Mouse (Mus musculus): ENCODE data around the gene Glipr1.

The Glipr1 gene

DNA sequence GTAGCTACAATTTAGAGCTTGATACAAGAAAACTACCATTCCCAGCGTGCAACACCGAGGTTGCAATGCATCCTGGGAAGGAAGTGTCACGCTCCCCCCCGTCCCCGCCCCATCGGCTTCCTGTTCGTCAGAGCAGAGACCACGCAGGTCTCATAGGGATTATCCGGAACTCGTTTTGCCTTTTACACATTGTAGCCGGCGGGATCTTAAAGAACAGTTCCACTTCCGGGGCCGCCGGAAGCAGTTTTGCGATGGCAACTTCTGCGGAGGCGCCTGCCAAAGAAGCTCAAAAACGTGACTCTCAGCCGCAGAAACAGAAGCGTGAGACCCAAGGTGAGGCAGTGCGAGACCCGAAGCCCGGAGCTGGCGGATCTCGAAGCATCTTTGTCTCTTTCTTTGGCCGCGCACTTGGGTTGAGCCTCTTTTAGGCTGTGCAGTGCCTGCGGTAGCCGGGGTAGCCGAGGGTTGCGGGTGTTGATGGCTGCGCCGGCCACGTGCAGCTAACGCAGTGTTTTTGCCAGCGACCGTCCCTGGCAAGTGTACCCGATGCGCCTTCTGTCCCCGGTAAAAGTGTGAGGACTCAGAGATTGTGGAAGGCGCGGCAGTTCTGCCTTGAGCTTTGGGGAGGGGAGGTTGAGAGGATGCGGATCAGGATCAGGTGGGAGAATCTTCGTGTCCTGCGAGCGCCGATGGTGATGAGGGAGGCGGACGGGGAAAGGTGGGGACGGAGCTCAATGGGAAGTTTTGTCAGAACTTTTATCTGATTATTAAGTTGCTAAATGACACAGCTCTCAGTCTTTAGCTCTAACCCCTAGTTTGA, 29.7 kb downstream of the Glipr1 start, which contains the start of gene Krr1:
TSS of gene Krr1 (plus strand) at position 123 of the 820 bp plus-strand sequence.
- CTCF ChIA-PET: interaction anchor here in 2 of 4 experiments (0.6 to 2.1 kb wide), 6 partner anchors 470 to 1212 kb away, joined by 3 to 8 read pairs (median 6); partner anchors contain the start of gene Bbs10 (in 1 of the 2)
- POLR2A ChIA-PET: interaction anchor here (0.5 to 2.9 kb wide), 56 partner anchors 8 to 1974 kb away, joined by 3 to 41 read pairs (median 4); partner anchors contain the start of genes Bbs10 (in 3 of the 4), Phlda1 (in 2 of the 4), Nap1l1 (in 1 of the 4) and Osbpl8 (in 1 of the 4)

DNA sequence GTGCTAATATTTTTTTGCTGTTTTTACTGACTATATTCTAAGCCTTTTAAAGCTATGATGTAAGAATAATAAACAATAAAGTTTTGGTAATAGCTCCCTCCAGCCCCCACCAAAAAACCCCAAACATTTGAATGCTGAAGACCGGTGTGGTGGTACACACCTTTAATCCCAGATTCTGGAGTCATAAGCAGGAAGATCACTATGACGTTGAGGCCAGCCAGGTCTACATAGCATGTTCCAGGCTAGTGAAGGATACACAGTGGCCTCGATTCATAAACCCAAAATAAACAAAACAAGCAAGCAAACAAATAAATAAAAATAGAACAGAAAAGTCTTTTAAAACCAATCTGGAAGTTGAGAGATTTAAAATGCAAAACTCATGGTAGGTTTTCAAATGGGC, 30.5 kb downstream of the Glipr1 start:
- ChIA-PET POLR2A (interaction anchor here in 3 of 4 experiments (0.6 to 2.9 kb wide), 40 partner anchors 9 to 961 kb away, joined by 3 to 41 read pairs (median 4); partner anchors contain the start of genes Bbs10 (in 3 of the 3), Phlda1 (in 2 of the 3), Nap1l1 (in 1 of the 3) and Osbpl8 (in 1 of the 3)), CTCF (interaction anchor here in 2 of 4 experiments (0.6 to 2.1 kb wide), 5 partner anchors 469 to 1212 kb away, joined by 3 to 7 read pairs (median 5); no protein-coding TSS in a partner anchor)

DNA sequence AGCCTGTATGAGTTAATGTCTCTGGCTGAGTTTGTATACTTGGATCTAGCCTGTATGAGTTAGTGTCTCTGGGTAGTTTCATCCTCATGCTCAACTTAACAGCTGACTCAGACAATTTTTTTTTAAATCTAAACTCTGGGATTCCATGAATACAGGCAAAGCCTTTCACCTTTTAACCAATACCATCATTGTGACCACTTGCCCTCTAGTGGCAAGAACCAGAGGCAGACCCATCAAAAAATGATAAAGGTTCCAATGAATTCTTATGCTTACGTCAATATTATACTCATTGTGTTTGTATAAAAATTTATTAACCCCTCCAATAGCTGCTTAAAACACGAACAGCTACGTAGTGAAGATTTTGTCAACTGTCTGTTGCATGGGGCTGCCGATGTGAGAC, 36.0 kb downstream of the Glipr1 start:
- POLR2A ChIA-PET: no interaction called here
- CTCF ChIA-PET: no interaction called here

DNA sequence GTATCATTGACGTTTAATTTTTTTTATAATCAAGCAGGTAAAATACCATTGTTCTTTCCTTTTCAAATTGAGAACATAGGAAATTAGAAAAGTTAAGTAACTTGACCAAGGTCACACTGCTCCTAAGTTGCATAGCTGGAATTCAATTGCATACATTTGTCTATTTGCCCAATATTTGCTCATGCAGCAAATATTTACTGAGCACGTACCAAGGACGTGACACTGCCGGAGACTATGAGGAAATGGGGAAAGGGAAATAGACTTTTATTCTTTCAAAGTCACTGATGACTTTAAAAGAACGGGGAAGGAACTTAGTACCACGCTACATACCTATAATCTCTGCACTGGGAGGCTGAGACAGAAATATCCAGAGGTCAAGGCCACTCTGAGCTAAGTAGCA, 42.0 kb downstream of the Glipr1 start:
- ChIA-PET POLR2A (interaction anchor here in 1 of 4 experiments (2.8 kb wide), 1 partner anchor 12 kb away, joined by 9 read pairs; the partner anchor contains the start of gene Krr1), CTCF (interaction anchor here in 1 of 4 experiments (1.2 kb wide), 1 partner anchor 12 kb away, joined by 3 read pairs; no protein-coding TSS in a partner anchor)

DNA sequence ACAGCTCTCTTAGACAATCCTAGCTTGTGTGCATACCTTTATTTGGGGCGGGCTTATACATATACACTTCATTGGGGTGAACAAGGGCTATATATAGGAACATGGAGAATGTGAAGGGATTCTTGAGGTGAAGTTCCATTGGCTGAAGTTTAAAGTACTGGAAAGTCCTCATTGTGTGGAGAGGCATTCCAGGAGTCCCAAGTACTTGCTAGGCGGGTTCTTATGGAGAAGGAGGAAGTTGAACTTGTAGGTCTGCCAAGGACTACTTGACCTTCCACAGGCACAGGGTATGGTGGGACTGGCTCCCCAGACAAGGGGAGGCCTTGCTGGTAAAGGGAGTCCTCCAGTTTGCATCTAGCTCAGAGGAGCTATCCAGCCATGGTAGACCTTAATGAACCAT, 43.1 kb downstream of the Glipr1 start:
- ChIA-PET CTCF (interaction anchor here in 2 of 4 experiments (0.7 to 1.2 kb wide), 2 partner anchors 11 to 1227 kb away, joined by 3 read pairs; no protein-coding TSS in a partner anchor), POLR2A (no interaction called here)

DNA sequence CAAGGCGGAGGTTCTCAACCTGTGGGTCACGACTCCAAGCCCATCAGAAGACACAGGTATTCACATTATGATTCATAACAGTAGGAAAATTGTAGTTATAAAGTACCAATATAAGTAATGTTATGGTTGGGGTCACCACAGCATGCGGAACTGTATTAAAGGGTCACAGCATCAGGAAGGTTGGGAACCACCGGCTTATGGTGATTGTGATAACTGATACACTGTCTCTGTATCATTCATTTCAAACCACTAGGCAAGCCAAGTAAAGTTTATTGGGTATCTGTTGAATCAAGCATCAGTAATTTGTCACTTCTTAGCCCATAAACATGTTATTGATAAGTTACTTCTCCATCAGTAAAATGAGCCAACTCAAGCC, 44.4 kb downstream of the Glipr1 start:
- POLR2A ChIA-PET: interaction anchor here in 1 of 4 experiments (0.5 kb wide), 1 partner anchor 287 kb away, joined by 5 read pairs; no protein-coding TSS in a partner anchor

DNA sequence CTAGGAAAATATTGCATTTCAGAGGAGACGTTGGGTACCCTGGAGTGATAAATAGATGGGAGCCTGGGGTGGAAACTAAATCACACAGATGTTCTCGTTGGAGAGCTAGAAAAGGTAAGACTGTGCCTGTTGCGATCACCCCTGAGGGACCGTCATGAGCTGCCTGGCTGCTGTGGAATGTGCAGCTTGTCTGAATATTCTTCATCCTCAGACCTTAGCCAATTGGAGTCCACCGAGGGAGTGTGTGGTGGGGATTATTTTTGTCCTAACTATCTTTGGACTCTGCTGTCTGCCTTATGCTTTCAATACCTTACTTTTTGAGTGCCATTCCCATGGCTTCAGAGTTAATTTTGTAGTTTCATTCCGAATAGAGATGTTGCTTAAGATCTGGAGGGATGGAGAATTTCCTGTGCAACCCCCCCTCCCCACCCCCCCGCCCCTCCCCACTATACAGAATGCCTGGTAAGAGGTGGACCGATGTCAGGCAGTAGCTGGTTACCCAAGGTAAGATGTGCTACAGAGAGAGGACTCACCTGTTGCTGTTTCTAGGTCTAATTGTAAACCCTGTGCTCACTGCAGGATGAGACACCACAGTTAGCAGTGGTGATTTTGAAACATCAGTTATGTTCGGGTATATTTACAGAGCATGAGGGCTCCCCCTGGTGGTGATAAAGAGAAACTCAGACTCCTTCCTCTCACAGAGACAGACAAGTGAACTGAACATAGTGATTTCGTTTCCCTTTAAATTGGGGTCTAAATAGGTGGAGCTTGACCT, 45.0 kb downstream of the Glipr1 start:
- ChIA-PET POLR2A (interaction anchor here in 3 of 4 experiments (0.5 to 1.7 kb wide), 3 partner anchors 15 to 286 kb away, joined by 5 to 7 read pairs (median 5); partner anchors contain the start of gene Krr1 (in 1 of the 3)), CTCF (interaction anchor here (0.6 to 1.6 kb wide), 8 partner anchors 78 to 731 kb away, joined by 3 to 6 read pairs (median 4); no protein-coding TSS in a partner anchor)

More for the DNA sequence above, 44.4 kb downstream of the Glipr1 start:
- CTCF ChIA-PET: interaction anchor here in 3 of 4 experiments (0.6 to 1.6 kb wide), 5 partner anchors 77 to 731 kb away, joined by 3 to 6 read pairs (median 3); no protein-coding TSS in a partner anchor

DNA sequence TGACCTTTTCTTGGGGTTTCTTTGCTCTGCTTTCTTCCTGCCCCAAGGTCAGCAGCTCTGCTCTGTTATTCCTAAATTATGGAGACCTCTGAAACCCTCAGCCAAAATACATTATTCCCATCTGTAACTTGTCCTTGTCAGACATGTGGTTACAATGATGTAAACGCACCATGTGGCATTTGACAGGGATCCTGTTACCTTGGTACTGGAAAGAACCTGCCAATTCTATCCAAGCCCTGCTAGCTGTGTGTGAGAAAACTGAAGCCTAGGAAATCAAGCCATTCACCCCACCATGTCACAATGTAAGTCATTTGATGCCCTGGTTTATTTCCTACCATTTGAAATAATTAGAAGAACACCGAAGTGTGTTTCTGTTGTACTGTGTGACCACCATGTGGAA, 46.6 kb downstream of the Glipr1 start:
- POLR2A ChIA-PET: interaction anchor here in 3 of 4 experiments (0.5 to 1.7 kb wide), 5 partner anchors 16 to 358 kb away, joined by 3 to 7 read pairs (median 5); partner anchors contain the start of gene Krr1 (in 2 of the 3)
- CTCF ChIA-PET: interaction anchor here in 1 of 4 experiments (0.6 kb wide), 1 partner anchor 377 kb away, joined by 8 read pairs; no protein-coding TSS in a partner anchor

DNA sequence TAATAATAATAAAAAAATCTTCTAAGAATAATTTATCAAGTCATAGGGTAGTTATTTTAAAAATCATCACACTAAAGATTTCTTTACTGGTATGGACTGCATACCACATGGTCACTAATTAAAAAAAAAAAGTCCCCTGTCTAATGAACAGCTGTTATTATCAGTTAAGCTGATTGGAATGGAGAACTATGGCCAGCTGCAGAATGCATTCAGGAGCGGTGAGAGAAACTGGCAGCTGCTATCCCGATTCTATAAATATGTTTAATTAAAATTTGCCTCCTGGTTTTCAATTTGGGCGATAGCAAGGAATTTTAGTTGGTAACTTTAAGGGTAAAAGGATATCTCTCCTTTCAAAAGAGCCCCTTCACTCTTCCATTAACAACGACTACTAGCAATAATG, 53.4 kb downstream of the Glipr1 start:
- ChIA-PET POLR2A (no interaction called here), CTCF (no interaction called here)

DNA sequence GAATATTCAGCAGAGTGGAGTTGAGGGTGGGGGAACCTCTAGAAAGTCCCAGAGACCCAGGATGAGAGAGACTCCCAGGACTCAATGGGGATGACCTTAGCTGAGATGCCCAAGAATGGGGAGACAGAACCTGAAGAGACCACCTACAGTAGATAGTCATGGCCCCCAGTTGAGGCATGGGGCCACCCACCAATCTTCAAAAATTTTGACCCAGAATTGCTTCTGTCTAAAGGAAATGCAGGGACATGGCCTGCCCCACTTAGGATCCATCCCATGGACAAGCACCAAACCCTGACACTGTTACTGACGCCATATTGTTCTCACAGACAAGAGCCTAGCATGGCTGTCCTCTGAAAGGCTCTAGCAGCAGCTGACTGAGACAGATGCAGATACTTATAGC, 54.4 kb downstream of the Glipr1 start:
- ChIA-PET CTCF (interaction anchor here in 1 of 4 experiments (0.9 kb wide), 1 partner anchor 12 kb away, joined by 3 read pairs; no protein-coding TSS in a partner anchor), POLR2A (interaction anchor here in 1 of 4 experiments (0.6 kb wide), 1 partner anchor 277 kb away, joined by 3 read pairs; no protein-coding TSS in a partner anchor)

DNA sequence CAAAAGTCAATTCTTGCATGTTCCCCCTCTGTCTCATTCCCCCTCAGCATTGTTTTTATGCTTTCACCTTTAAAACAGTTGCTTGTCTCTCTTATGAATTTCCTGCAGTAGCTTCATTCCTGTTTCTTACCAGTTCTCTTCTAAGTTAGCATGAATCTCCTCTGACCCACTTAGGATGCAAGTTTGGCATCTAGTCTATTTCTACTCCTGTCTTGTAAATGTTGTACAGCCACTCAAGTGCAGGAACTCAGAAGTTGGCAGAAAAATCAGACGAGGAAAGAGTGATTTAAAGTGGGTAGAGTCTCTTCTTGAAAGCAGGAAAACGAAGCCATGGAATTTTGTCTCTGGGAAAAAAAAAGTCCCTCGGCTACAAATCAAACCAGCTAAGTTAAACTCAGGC, 56.9 kb downstream of the Glipr1 start:
- POLR2A ChIA-PET: interaction anchor here in 1 of 4 experiments (0.6 kb wide), 1 partner anchor 440 kb away, joined by 3 read pairs; no protein-coding TSS in a partner anchor
- CTCF ChIA-PET: no interaction called here

DNA sequence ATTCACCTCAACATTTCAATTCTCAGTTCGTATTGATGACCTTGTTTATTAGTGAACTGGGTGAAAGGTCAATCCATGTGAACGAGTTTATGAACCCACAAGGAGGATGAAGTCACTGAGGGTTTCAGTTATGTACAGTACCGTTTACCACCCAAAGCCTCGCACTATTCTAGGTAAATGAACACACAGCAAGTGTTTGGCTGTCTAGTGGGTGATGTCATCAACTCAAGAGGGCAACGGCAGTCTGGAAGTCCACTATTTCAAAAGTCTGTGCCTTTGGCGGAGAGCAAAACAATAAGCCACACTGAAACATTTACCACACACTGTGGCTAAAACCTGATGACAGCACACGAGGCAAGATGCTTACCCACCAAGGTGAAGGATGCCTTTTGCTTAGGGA, 59.4 kb downstream of the Glipr1 start:
- POLR2A ChIA-PET: no interaction called here
- CTCF ChIA-PET: no interaction called here

DNA sequence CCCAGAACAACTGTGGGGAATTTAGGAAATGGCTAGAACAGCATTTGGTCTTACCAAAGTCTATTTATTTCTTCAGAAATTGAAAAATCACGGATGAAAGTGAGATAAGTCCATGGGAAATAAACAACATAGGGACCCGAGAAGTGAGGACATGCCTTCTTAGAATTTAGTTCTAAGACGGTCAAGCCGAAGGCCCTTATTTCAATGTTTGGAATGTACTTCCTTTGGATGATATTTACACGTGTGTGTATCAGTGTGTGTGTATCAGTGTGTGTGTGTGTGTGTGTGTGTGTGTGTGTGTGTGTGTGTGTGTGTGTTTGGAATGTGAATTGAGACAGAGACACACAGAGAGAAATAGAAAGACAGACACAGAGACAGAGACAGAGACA, 65.3 kb downstream of the Glipr1 start:
- POLR2A ChIA-PET: no interaction called here
- CTCF ChIA-PET: interaction anchor here in 1 of 4 experiments (0.6 to 0.7 kb wide), 2 partner anchors 13 to 59 kb away, joined by 4 read pairs; no protein-coding TSS in a partner anchor

DNA sequence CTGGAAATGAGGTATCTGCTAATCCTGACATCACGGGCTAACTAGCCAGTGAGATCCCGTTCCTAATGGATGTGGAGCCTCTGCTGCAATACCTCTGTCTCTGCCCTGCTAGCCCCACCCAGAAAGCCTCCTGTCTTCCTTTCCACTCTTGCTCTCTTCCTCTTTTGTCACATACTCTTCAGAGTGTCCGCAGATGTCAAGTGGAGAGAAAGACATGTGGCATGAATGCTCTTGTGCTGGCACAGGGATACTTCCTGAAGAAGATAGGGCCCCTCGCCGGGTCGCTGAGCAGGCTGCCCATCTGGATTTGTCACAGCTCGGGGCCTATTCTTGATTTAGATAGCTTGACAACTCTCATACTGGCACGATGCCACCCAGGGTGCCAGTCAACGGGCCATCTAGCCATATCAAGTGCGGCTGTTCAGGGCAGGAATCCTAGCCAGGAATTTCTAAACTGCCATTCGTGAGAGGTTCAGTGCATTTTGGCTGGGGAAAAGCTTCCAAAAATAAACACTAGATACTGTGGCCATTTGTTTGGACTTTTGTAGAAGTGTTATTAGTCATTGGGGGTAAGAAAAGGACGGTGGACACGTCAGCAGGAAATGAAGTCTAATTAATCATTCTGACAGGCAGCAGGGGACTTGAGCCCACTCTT, 65.8 kb downstream of the Glipr1 start:
- CTCF ChIA-PET: no interaction called here
- POLR2A ChIA-PET: no interaction called here

DNA sequence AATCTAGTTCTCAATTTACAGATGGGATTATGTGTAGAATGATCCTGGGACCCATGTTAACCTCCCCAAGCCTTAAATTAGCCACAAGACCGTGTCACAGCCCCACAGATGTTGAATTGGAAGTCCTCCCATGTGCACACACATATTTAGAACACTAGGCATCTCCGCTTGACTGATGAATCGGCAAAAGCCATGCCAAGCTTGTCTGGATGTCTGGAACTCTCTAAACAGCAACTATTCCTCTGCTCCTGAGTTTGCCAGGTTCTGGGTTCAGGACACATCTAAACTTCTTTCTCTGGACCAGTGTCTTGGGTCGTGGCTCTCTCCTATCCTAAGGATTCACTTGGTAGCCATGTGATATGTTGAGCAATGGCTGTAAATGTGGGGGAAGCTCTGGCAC, 66.4 kb downstream of the Glipr1 start:
- ChIA-PET CTCF (no interaction called here), POLR2A (no interaction called here)

All from embryonic stem cell, embryonic (primary cell).